Mouse (Mus musculus) heart, embryonic 16.5 days (tissue): Measurements from ENCODE around the gene Gemin5. TPM values are rescaled to one million over a fixed set of nuclear protein-coding genes. Genes with fewer than 3 reads are reported as not detected.

ENCODE experiments used
- ATAC-seq: fragments of 200-750 bp; cut with Nextera tagmentation; replicated peaks from 2 replicates; pipeline ENCODE4 v1.8.0; 2017; ENCODE audit warnings: moderate number of reproducible peaks; ENCODE audit not compliant: insufficient read depth, low FRiP score; ENCODE audit errors: extremely low read depth
- H3K27ac ChIP-seq: fragments of 300-500 bp; sonication (generic); 2 replicates; pipeline ENCODE4 v1.5.1; 2014; ENCODE audit warnings: mild to moderate bottlenecking, low read length, control low read depth, moderate library complexity
- H3K27me3 ChIP-seq: fragments of 300-500 bp; sonication (generic); 2 replicates; pipeline ENCODE4 v1.6.1; 2014; ENCODE audit warnings: low read length, mixed read lengths; ENCODE audit not compliant: control insufficient read depth, insufficient read depth
- H3K36me3 ChIP-seq: fragments of 300-500 bp; sonication (generic); 2 replicates; pipeline ENCODE4 v1.6.1; 2014; ENCODE audit not compliant: control insufficient read depth, insufficient read depth
- H3K4me1 ChIP-seq: fragments of 300-500 bp; sonication (generic); 2 replicates; pipeline ENCODE4 v1.6.1; 2014; ENCODE audit warnings: low read length, mixed read lengths; ENCODE audit not compliant: control insufficient read depth, insufficient read depth
- H3K4me2 ChIP-seq: fragments of 300-500 bp; sonication (generic); 2 replicates; pipeline ENCODE4 v1.6.1; 2014; ENCODE audit warnings: low read depth, mild to moderate bottlenecking, control low read depth, low read length
- H3K4me3 ChIP-seq: fragments of 300-500 bp; sonication (generic); 2 replicates; pipeline ENCODE4 v1.5.1; 2014; ENCODE audit warnings: mild to moderate bottlenecking, control low read depth, low read length
- H3K9ac ChIP-seq: fragments of 300-500 bp; sonication (generic); 2 replicates; pipeline ENCODE4 v1.6.1; 2014; ENCODE audit warnings: low read length, control low read depth
- H3K9me3 ChIP-seq: fragments of 300-500 bp; sonication (generic); replicated peaks from 2 replicates; pipeline ENCODE4 v1.6.1; 2016; ENCODE audit warnings: low read length; ENCODE audit not compliant: control insufficient read depth
- WGBS: fragments of 180-500 bp; shearing (Covaris S2); extraction: QIAGEN DNeasy Blood & Tissue Kit; methylation state at CpG from one replicate; pipeline ENCODE4 v1.1.7; 2014; 5-methylcytosine and 5-hydroxymethylcytosine counted together
- polyA plus RNA-seq: library from polyadenylated mRNA; unstranded; fragments of >200 nt; fragmentation: Nextera tagmentation; extraction: Ambion mirVana; gene quantifications from 2 replicates; pipeline ENCODE4 v1.2.1, GENCODE M21; 2015

The Gemin5 gene
- polyA plus RNA-seq, 1 experiment from 2014 or later = 11.5 TPM

- Histone ChIP-seq H3K9me3 (no peaks in the 10 kb centered on the region), H3K36me3 (peaks cover 43% of the 10 kb centered on the region), H3K4me2 (no peak overlapping the region), H3K4me3 (no peak overlapping the region), H3K27ac (no peak overlapping the region), H3K4me1 (peaks cover 19% of the 10 kb centered on the region), H3K9ac (no peak overlapping the region), H3K27me3 (no peaks in the 10 kb centered on the region)
- WGBS = 71% methylated on average over 6 of the region's 6 CpGs
- no peak for ATAC-seq
Observed at GRCm38 (mm10) chr11:58129302-58129843, 39.0 kb downstream of the Gemin5 start.

DNA sequence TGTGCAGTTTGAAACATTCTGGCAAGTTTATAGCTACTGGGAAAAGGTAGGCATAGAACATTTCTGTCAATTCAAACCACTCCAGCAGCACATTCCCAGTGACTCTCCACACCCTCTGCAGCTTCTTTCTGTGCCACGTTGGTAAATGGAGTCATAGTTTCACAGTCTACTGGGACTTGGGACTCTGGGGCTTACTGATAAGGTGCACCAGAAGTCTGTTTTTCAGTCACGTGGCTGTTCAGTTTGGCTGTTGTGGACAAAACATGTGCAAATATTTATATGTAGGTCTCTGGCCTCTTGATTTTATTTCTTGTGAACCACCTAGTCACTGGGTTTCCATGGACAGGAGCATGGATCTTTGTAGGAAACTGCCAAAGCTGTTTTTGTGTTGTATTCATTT, 40.8 kb downstream of the Gemin5 start:
- no peak overlapping the region for H3K9ac ChIP-seq
- no peak for ATAC-seq
- no peak overlapping the region for H3K27ac ChIP-seq
- no peak overlapping the region for H3K4me3 ChIP-seq
- no peak overlapping the region for H3K4me2 ChIP-seq
- peaks cover 27% of the 10 kb centered on the region for H3K4me1 ChIP-seq
- peaks cover 45% of the 10 kb centered on the region for H3K36me3 ChIP-seq
- 59% methylated on average over 2 of the region's 2 CpGs for WGBS
- no peaks in the 10 kb centered on the region for H3K27me3 ChIP-seq
- H3K9me3 ChIP-seq = no peaks in the 10 kb centered on the region

GRCm38 (mm10) chr11:58126397-58127160, 41.8 kb downstream of the Gemin5 start:
- Histone ChIP-seq H3K9ac (peak overlapping the region; percentile 26; the same call in 1 of the 2 replicates), H3K4me1 (peaks cover 27% of the 10 kb centered on the region), H3K27me3 (no peaks in the 10 kb centered on the region), H3K36me3 (peaks cover 42% of the 10 kb centered on the region), H3K9me3 (no peaks in the 10 kb centered on the region), H3K4me3 (no peak overlapping the region), H3K4me2 (no peak overlapping the region), H3K27ac (peak overlapping the region; percentile 87)
- ATAC-seq = peak; percentile 76
- WGBS = 38% methylated on average over 7 of the region's 7 CpGs

DNA sequence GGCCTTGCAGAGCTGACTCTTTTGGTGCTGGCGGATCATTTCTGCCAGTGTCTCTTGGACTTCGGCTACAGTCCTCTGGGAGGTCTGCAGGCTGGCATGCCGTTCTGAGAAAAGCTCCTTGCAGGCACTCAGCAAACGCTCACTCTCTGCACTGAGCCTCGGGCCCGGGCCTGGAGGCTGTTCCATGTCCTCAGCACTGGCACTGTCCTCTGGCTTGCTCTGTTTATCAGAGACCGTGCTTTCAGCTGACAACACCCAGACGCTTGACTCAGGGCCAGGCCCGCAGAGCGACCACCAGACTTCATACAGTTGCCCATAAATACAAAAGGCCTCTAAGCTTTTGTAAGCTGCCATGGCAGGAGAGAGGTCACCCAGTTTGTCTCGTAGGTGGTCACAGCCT, 43.3 kb downstream of the Gemin5 start:
- H3K4me3 ChIP-seq = no peak overlapping the region
- H3K4me1 ChIP-seq = peaks cover 27% of the 10 kb centered on the region
- H3K36me3 ChIP-seq = peaks cover 33% of the 10 kb centered on the region
- peak overlapping the region; percentile 31; the same call in 1 of the 2 replicates for H3K9ac ChIP-seq
- H3K4me2 ChIP-seq = no peak overlapping the region
- ATAC-seq = peak; percentile 64; the same call in 1 of the 2 replicates
- no peaks in the 10 kb centered on the region for H3K27me3 ChIP-seq
- no peaks in the 10 kb centered on the region for H3K9me3 ChIP-seq
- 29% methylated on average over 11 of the region's 11 CpGs for WGBS
- H3K27ac ChIP-seq = peak overlapping the region; percentile 83

DNA sequence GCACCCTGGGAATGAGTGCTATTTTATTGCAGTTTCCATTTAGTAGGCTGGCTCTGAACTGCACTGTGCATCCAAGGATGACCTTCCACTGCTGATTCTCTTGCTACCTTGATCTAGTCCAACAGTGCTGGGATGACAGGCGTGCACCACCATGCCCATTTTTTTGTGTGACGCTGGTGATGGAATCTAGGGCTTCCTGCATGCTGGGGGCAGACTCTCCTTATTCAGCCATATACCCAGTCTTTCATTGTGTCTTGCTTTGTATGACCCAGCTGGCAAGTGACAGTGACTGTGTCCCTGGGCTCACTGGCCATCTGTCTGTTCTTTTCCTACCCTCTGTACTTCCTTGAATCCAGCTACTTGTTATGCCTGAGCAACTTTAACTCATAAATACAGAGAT, 44.6 kb downstream of the Gemin5 start:
- Histone ChIP-seq H3K4me2 (no peak overlapping the region), H3K9ac (no peak overlapping the region), H3K4me1 (peaks cover 31% of the 10 kb centered on the region), H3K36me3 (peaks cover 31% of the 10 kb centered on the region), H3K27me3 (no peaks in the 10 kb centered on the region), H3K4me3 (no peak overlapping the region), H3K9me3 (no peaks in the 10 kb centered on the region), H3K27ac (no peak overlapping the region; the same call in 1 of the 2 replicates)
- no peak for ATAC-seq
- WGBS = 95% methylated on average over 2 of the region's 2 CpGs

- H3K4me3 ChIP-seq = no peak overlapping the region
- H3K27ac ChIP-seq = no peak overlapping the region
- no peak for ATAC-seq
- peaks cover 41% of the 10 kb centered on the region for H3K36me3 ChIP-seq
- 87% methylated on average over 9 of the region's 9 CpGs for WGBS
- H3K9me3 ChIP-seq = no peaks in the 10 kb centered on the region
- no peak overlapping the region for H3K4me2 ChIP-seq
- no peak overlapping the region for H3K9ac ChIP-seq
- H3K27me3 ChIP-seq = no peaks in the 10 kb centered on the region
- peaks cover 35% of the 10 kb centered on the region for H3K4me1 ChIP-seq
Observed at GRCm38 (mm10) chr11:58121351-58121750, 47.0 kb downstream of the Gemin5 start.

DNA sequence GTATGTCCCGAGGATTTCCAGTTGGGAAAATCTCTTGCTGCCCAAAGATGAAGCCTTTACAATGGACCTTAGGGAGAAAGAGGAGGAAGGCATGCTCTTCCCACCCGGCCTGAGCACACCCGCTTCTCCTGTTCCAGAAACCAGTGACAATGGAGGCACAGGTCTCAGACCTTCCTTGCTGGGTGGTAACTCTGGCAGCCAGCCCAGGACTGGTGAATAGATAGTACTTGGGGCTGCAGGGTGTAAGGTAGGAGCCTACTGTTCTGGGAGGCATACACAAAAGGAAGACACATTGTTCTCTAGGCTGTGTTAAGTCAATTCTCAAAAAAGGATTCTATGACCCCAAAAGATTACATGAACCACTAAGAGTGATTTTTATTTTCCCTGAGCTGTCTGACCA, 47.7 kb downstream of the Gemin5 start:
- H3K9ac ChIP-seq = no peak overlapping the region
- H3K4me1 ChIP-seq = peaks cover 35% of the 10 kb centered on the region
- H3K4me3 ChIP-seq = no peak overlapping the region
- H3K9me3 ChIP-seq = no peaks in the 10 kb centered on the region
- H3K27ac ChIP-seq = no peak overlapping the region
- ATAC-seq = no peak
- WGBS = 63% methylated on average over 3 of the region's 3 CpGs
- peaks cover 48% of the 10 kb centered on the region for H3K36me3 ChIP-seq
- no peak overlapping the region for H3K4me2 ChIP-seq
- no peaks in the 10 kb centered on the region for H3K27me3 ChIP-seq

- no peaks in the 10 kb centered on the region for H3K9me3 ChIP-seq
- WGBS = 83% methylated on average over 10 of the region's 10 CpGs
- H3K9ac ChIP-seq = no peak overlapping the region
- H3K27ac ChIP-seq = no peak overlapping the region; the same call in 1 of the 2 replicates
- no peak overlapping the region for H3K4me3 ChIP-seq
- no peaks in the 10 kb centered on the region for H3K27me3 ChIP-seq
- H3K36me3 ChIP-seq = peaks cover 62% of the 10 kb centered on the region
- peaks cover 16% of the 10 kb centered on the region for H3K4me1 ChIP-seq
- no peak for ATAC-seq
- H3K4me2 ChIP-seq = no peak overlapping the region
Observed at GRCm38 (mm10) chr11:58117044-58117652, 51.2 kb downstream of the Gemin5 start.

- H3K27ac ChIP-seq = peak overlapping the region; percentile 71
- no peak overlapping the region for H3K9ac ChIP-seq
- 69% methylated on average over 1 of the region's 1 CpGs for WGBS
- no peak for ATAC-seq
- H3K4me3 ChIP-seq = no peak overlapping the region
- H3K4me2 ChIP-seq = no peak overlapping the region
- H3K27me3 ChIP-seq = no peaks in the 10 kb centered on the region
- peaks cover 16% of the 10 kb centered on the region for H3K4me1 ChIP-seq
- peaks cover 58% of the 10 kb centered on the region for H3K36me3 ChIP-seq
- no peaks in the 10 kb centered on the region for H3K9me3 ChIP-seq
Observed at GRCm38 (mm10) chr11:58116560-58116959, 51.8 kb downstream of the Gemin5 start.
